Mouse (Mus musculus) inflammation-experienced regulatory T-cells, adult 6 months (primary cell): Measurements from ENCODE around the gene Wnk2. TPM values are rescaled to one million over a fixed set of nuclear protein-coding genes. Genes with fewer than 3 reads are reported as not detected.

ENCODE experiments used
- ATAC-seq: one replicate; pipeline ENCODE4 v1.8.0; 2017
- polyA plus RNA-seq, 3 experiments: library from polyadenylated mRNA; unstranded; fragments of 100-300 nt; shearing (Covaris generic); gene quantifications; one replicate each; pipeline ENCODE4 v1.2.1; 2017

Gene Wnk2
- polyA plus RNA-seq, 3 experiments from 2014 or later, result not detected

- no peak for ATAC-seq
Observed at GRCm38 (mm10) chr13:49028757-49029539, 118.9 kb downstream of the Wnk2 start.

- ATAC-seq, result no peak
Observed at GRCm38 (mm10) chr13:49027057-49027456, 120.8 kb downstream of the Wnk2 start.

- no peak for ATAC-seq
Observed at GRCm38 (mm10) chr13:49025521-49025920, 122.3 kb downstream of the Wnk2 start.

- ATAC-seq, result no peak
Observed at GRCm38 (mm10) chr13:49024763-49025162, 123.1 kb downstream of the Wnk2 start.

- no peak for ATAC-seq
Observed at GRCm38 (mm10) chr13:49021693-49022092, 126.1 kb downstream of the Wnk2 start.

- no peak for ATAC-seq
Observed at GRCm38 (mm10) chr13:49020152-49020551, 127.7 kb downstream of the Wnk2 start.

GRCm38 (mm10) chr13:49017375-49017774, 130.4 kb downstream of the Wnk2 start:
- no peak for ATAC-seq

- ATAC-seq, result no peak
Observed at GRCm38 (mm10) chr13:49016311-49016761, 131.5 kb downstream of the Wnk2 start.

- no peak for ATAC-seq
Observed at GRCm38 (mm10) chr13:49015366-49016306, 132.2 kb downstream of the Wnk2 start.

GRCm38 (mm10) chr13:49013206-49013794, 134.5 kb downstream of the Wnk2 start:
- ATAC-seq, result no peak

GRCm38 (mm10) chr13:49001691-49002090, 146.1 kb downstream of the Wnk2 start:
- ATAC-seq, result no peak

GRCm38 (mm10) chr13:48998591-48998990, 149.2 kb downstream of the Wnk2 start:
- no peak for ATAC-seq

GRCm38 (mm10) chr13:48996731-48997130, 151.1 kb downstream of the Wnk2 start:
- ATAC-seq, result no peak

- peak; percentile 99 for ATAC-seq
Observed at GRCm38 (mm10) chr13:48994903-48995302, 152.9 kb downstream of the Wnk2 start.

- no peak for ATAC-seq
Observed at GRCm38 (mm10) chr13:48992914-48993313, 154.9 kb downstream of the Wnk2 start.

- no peak for ATAC-seq
Observed at GRCm38 (mm10) chr13:48990138-48990537, 157.7 kb downstream of the Wnk2 start.

Other genes starting within 250 kb of the Wnk2 start
- 10 to 100 TPM; 30.1 to 34.4 (median 31.5) TPM for gene Fam120a, start 180.0 kb downstream of the Wnk2 start, polyA plus RNA-seq
- gene Ninj1, start 39.5 kb upstream of the Wnk2 start, polyA plus RNA-seq, result 10 to 100 TPM; 19.6 to 30.9 (median 29.4) TPM
- gene Card19, start 68.0 kb upstream of the Wnk2 start, polyA plus RNA-seq, result 10 to 100 TPM; 58.3 to 83.2 (median 61.4) TPM
- 10 to 100 TPM; 62.0 to 95.1 (median 90.5) TPM for gene Susd3, start 100.7 kb upstream of the Wnk2 start, polyA plus RNA-seq
- 10 to 100 TPM; 10.4 to 19.8 (median 16.3) TPM for gene Fgd3, start 172.3 kb upstream of the Wnk2 start, polyA plus RNA-seq
- gene Bicd2, start 193.6 kb upstream of the Wnk2 start, polyA plus RNA-seq, result 1 to 10 TPM; 5.8 to 7.1 (median 6.6) TPM